Mouse (Mus musculus) right cerebral cortex, adult 2 months (tissue): ENCODE results near the gene Gm28308.

Experiments
- DNase-seq, 2 experiments: peaks; one replicate each; pipeline ENCODE4 v3.0.0; 2021 to 2022; ENCODE audit warnings: low spot score in 2 of 2

The Gm28308 gene

DNA sequence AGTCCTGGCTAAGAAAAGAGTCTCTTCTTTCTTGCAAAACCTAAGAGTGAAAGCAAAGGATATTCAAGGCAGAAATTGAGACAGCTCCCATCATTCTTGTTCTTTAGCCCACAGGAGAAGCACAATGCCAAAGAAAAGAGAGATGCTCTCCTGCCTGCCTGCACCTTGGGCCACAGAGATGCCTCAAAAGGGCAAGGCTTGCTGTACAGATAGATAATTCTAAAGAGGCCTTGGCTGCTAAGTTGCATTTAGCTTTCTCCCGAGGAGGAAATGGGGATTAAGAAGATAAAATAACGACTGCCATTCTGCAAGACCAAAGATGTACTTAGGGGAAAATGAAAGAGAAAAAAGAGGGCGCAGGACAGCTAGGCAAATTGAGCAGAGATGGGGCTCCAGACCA is 33.8 kb upstream of the Gm28308 start:
- DNase-seq: no peak

DNA sequence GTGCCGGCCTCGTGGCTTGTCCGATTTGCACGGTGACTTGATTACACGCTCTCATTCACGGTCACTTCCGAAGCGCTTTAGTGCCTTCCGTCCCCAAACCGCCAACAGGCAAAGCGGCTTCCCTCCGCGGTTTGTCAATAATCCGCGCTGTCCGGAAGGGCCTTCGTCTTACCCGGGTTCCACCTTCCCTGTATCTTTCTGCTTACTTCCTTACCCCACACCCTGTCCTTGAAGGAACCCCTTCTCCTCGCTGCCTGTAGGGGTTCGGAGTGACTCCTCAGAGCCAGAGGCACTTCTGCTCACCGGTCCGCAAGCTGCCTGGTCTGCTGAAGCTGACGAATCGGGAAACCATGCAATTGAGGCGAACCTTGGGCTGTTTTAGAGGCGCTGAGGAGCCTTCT is 33.3 kb upstream of the Gm28308 start:
- no peak for DNase-seq

DNA sequence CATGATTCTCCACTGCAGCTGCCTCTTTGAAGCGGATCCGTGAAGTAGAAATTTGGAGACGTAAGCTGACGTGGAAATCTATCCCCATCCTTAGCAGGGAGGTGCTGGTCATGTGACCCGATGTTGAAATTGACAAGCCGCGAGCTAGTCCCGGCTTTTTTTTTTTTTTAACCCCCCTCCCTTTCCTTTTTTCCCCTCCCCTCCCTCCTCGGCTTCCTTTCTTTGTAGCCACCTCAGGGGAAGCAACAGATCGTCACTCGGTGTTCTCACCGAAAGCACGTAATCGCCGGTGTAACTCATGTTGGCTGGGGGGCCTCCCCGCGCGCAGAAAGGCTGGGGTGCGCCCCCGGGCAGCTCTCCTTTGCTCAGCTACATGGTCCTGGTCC is 32.6 kb upstream of the Gm28308 start, which contains the start of gene Hoxa11:
Gene Hoxa11, minus strand, starts transcription at position 54 of the 386 bp plus-strand sequence.
- DNase-seq: no peak

DNA sequence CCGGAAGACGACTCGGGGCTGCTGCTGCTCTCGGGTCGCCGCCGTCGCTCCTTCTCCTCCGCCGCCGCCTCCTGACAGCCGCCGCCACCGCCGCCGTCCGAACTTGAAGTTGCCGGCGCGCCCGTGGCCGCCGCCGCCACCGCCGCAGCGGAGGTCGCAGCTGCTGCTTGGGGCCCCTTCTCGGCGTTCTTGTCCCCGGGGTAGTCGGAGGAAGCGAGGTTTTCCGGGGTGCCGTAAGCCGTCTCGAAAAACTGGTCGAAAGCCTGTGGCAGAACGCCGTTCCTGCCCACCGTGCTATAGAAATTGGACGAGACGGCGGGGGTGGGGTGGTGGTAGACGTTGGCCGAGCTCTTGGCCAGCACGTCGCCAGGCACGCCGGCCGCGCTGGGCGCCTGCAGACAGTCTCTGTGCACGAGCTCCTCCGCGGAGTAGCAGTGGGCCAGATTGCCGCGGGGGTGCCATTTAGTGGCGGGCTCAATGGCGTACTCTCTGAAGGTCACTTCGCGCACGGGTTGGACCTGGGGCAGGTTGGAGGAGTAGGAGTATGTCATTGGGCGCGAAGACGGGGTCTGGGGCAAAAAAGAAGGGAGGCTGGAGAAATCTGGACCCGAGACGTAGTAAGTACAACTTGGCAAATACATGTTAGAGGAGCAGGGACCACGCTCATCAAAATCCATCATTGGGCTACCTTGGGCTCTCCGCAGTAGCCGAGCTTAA is 32.1 kb upstream of the Gm28308 start:
- DNase-seq: no peak

DNA sequence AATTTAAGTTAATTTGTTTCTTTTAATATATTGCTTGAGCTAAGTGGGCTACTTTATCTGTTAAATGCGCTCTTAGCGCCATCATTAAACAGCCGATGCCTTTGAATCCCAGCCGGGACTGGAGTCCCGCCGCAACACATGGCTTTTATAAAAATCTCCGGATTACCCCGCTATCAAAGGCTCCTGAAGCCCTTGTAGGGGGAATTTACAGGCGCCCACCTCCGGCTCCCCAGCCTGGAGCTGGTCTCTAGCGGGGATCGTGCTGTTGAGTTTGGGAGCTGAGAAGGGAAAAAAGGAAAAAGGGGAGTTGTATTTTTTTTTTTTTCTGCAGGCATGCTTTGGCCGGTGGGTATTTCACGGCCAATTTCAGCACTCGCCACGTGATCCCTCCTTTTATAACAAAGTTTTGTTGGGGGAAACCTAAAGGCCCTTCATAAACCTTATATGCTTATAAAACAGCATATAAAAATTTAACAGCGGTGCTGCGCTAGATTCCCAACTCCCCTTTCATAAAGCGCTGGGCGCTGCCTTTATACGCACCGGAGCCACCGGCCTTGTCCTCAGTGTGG is 31.4 kb upstream of the Gm28308 start:
- no peak for DNase-seq

DNA sequence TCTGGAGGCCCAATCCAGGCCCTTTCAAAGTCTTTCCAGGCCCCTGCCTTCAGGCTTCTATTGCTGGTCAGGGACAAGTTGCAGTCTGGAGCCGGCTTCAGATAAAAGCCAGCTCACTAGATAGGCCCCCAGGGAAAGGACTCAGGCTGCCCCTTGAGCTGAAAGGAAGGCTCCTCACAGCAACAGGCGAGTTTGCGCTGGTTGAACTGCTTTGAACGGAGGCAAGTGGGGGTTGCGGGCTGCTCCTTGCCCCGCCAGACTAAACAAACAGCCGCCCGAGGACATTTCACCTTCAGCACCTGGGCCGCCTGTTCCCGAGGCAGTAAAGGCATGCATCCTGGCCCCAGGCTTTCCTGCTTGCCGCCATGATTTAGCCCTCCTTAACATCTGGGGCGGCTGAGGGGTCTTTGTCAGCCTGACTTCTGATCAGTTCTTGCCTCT is 30.6 kb upstream of the Gm28308 start:
- DNase-seq: no peak

DNA sequence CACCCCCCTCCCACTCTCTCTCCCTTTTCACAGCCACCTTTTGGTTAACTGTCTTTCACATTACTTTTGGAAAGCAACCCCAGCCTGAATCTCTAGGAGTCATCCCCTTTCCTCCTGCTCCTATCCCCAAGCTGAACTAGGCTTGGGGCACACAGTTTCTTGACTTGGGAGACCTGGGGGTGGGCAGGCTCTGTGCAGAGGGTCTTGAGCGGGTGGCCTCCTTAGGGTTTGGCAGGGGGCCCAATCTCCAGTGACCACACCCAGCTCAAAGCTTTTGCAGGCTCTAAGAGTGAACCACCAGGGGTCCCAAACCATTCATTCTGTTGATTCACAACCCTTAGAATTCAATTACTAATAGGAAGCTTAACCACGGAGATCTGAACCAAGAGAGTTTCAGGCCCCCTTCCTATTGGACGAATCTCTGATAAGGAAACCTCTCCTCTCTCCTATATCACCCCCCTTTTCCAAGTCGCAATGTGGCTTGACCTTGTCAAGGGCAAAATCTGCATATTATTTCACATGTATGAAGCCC is 29.7 kb upstream of the Gm28308 start:
- no peak for DNase-seq

DNA sequence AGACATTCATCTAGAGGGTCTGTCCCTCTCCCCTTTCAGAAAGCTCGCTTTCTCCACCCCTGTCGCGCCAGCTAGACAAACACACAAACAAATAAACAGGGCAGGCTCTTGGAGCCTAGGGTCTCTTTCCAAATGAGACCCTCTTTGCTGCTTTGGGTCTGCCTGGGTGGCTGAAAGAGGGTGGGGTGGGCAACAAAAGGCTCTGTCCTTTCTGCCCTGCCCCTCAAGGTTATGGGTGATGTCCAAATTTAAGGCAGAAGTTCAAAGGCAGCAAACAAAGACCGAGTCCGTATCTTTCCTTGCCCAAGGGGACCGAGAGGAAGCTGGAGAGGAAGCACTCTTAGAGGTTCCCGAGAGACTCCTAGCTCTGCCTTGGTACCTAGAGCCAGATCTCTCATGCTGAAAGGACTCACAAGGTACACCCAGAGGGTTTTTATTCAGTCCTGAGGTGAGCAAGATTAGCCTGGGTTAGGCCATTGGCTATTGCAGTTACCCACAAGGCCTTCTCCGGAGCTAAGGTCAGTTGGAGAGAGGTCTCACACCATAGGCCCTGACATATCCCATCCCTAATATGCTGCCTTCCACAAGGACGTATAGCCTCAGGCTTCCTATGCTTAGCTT is 28.0 kb upstream of the Gm28308 start:
- DNase-seq: no peak

DNA sequence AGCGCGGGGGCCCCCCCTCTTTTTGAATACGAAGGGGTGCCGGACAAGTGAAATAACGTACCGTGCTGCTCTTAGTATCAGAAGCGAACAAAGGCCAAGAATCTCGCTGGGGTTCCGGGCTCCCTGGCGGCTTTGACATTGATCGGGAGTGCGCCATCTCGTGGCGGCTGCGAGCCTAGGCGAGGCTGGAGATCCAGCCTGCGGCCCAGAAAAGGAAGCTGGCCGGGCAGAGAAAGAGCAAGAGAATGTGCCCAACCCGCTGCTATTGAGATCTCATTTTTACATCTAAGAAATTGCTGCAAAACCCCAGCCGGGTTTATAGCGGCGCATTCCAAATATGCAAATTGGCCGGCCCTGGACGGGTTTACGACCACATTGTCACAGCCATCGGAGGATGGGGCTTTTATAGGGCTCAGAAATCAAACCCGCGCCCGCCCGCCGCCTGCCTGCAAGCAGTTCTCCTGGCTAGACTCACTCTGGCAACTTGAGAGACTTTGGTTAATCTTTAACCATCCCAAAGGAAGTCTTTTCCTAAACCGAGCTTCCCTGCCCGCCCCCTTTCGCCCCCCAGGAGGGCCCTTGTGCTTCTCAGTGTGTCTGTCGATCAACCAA is 27.4 kb upstream of the Gm28308 start, which contains the start of gene Hoxa10:
Gene Hoxa10, minus strand, starts transcription at position 466 of the 612 bp plus-strand sequence.
- DNase-seq: no peak

DNA sequence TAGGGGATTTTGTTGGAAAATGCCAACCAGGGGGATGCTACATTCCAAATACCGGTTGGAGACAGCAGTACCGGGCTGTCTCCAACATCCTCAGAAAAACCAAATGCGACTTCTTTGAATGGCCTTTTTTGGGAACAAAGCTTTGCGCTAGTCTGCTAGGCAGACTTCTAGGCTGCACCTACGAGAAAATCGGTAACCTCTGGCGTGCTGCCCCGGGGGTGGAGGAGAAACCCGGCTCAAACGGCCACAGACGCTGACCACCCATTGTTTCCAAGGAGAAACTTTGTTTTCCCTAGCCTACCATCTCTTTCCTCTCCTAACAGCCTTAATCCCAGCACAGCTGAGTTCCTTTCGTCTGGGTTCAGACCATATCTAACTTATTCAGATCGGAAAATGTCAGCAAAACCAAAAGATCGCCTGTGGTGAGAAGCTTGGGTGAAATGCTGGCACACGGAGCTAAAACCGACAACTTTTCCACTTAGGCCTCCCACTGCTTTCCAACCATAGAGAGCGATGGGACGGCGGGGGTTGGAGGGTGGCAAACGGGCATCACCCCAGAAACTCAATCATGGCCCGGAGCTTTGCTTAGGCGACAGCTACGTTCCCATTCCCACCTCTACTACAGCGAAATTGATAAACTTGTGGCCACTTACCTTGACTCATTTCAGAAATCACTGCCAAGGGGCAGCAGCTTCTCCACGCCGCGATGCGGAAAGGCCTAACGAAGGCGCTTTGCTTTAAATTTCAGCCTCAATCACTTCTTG is 26.7 kb upstream of the Gm28308 start:
- DNase-seq: no peak

DNA sequence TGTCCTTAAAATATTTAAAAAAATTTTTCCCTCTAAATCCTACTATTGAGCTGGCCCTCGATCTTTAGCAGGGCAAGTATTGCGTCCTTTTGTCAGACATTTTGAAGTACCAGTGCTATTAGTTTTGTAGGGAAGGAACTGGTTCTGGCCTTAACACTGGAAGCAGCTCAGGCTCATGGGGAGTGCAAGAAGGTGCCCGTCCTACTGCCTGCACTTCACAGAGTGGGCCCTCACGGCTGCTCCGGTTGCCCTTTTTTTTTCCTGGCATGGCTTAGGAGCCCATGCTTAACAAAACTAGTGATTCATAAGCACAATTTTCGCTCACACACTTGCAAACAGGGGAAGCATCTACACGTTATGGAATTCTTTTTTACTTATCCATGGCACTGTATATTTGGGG is 25.8 kb upstream of the Gm28308 start:
- DNase-seq: no peak

DNA sequence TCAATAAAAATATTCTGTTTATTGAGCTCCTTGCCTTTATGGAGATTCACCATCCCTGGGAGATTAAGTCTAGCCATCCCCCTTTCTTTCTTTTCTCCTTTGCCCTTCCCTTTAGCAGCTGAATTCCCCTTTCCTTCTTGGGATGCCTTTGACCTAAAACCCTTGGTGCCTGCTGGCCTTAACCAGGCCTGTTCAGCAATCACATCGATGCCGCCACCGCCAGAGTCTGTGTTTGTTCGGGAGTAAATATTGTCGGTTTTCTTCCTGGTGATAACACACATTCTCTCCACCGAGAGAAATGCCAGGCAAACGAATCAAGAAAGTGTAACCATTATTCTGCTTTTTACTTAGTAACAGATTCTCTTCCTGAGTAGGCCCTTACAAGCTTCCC is 25.0 kb upstream of the Gm28308 start:
- DNase-seq: no peak

DNA sequence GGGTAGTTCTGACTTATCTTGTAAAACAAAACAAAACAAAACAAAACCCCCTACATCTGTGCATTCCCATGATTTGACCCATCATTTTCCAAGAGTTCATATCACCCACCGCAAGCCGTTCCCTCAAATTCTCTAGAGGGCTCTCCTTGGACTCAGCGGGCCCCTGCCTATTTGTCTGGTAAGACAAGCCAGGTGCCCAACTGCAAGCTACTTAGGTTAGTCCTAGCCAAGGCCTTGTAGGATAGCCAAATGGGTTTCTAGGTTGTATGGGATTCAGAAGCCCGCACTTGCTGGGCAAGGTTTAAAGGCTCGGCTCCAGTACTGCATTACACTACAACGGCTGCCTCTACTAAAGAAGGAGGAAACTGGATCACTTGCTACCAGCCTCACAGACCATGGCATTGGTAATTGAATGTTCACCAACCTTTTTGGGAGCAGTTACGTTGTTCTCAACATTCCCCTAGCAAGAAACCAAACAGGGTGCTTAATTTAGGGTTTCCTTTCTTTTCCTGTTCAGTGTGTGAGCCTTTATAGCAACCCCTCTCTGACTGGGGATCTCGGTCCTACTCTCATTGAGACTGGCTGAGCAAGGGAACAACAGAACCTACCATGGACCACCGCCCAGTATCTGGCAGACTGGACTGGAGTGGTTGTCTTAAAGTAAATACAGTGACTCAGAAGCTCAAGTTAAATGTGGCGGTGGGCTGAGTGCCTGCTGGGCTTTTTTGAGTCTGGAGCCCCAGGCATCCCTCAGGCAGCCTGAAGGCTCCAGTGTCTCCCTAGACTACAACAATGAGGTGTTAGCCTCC is 24.4 kb upstream of the Gm28308 start:
- no peak for DNase-seq

DNA sequence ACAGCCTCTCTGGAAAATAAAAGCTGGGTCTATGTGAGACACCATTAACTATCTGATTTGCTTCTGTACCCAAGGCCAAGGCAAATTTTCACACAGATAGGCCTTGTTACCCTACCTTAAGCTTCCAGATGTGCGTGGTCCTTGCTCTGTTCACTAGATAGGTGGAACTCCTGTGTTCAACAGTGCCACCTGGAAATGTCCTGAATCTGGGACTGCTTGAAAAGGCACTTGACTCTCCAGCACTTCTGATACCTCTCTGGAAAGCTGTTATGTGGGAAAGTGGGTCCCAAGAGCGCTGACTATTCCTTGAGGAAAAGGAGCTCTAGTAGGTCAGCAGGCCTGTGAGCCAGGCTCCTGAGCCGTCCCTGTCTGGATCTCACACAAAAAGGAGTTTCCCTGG is 23.7 kb upstream of the Gm28308 start:
- no peak for DNase-seq

DNA sequence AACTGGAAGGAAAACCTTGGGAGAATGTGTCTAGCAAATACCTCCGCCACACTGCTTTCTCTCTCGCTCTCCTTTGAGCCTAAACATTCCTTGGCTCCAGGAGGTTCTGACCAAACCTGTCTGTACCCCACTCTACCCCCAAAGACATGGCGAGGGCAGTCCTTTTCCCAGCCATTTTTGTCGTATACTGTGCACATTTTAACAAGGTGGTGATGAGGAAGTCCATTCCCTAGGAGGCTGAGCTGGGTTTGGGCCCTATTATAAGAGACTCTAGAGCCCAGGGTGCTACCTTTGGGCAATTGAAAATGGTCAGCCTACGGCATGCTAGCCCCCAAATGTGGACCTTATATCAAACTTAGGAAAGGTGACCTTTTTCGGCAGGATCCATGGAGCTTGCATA is 22.7 kb upstream of the Gm28308 start:
- DNase-seq: no peak

DNA sequence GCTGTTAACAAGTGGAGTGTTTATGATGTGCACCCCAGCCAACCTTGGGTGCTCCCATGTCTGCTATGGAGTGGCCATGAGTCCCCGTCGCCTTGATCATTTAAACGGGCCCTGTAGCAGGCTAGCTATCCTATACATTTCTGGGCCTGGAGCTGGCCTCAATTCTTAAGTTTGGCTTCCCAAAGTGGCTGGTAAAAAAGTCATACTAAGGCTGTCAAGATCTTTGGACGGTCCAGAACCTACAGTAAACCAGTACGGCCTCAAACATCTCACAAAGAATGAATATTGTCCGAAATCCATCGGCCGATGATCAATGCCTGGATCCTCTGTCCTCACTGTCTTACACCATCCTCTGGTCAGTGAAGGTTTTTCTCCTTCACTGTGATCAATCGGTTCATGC is 22.1 kb upstream of the Gm28308 start:
- no peak for DNase-seq

DNA sequence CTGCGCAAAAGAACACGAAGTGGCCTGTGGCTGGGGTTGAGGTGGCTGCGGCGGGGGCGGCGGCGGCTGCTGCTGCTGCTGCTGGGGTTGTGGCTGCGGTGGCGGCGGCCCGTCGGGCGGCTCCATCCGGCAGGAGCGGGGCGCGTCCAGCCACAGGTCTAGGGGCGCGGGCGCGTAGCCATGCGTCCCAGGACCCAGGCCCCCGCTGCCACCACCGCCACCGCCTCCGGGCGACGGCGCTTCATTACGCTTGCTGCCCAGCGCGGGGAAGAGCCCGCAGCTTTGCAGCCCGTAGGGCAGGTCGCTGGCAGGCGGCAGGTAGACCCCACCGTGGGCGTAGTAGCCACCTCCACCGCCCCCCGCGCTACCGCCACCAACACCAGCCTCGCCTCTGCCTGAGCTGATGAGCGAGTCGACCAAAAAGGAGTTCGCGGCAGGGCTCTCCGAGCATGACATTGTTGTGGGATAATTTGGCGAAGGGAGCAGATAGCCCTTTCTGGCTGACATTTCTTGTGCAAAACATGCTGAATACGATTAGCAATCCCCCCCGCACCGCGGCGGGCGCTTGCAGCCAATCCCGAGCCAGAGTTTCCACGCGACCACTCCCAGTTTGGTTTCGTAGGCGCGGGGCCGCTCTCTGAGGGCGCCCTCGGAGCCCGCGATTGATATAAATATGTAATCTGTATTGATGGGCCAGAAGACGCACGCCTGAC is 21.4 kb upstream of the Gm28308 start:
- DNase-seq: no peak

DNA sequence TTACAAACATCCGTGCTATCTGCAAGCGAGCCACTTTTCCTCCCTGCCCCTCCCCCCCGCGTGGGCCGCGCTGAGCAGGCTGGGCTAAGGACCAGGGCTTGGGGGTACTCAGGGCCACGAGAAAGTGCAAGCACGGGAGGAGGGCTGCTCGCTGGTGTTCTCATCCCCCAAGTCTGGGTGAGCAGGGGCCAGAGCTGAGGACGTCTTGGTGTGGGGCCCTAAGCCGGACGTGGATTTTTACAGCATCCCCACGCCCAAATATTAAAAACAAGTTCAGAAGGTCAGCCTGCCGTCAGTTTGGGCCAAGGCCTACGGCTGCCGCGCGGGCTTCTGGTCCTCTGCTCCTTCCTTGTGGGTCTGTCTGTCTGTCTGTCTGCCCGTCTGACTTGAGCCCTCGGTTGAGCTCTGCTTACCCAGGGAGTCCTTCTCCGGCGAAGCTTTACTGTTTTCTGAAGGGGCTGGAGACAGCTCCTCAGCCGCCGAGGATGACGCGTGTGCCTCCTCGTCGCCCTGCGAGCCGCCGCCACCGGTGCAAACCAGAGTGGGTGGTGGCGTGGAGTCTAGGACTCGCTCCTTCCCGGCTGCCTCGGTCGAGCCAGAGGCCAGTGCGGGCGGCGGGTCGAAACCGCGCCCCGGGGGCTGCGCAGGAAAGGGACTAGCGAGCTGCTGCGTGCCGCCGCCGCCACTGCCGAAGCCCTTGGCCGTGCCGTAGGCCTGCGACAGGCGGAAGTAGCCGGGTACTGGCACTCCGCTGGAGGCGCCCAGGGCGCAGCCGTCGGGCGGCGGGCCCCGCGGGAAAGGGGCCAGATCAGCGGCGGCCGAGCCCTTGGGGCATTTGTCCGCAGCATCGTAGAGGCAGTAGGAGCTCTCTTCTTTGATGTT is 20.6 kb upstream of the Gm28308 start:
- DNase-seq: no peak

DNA sequence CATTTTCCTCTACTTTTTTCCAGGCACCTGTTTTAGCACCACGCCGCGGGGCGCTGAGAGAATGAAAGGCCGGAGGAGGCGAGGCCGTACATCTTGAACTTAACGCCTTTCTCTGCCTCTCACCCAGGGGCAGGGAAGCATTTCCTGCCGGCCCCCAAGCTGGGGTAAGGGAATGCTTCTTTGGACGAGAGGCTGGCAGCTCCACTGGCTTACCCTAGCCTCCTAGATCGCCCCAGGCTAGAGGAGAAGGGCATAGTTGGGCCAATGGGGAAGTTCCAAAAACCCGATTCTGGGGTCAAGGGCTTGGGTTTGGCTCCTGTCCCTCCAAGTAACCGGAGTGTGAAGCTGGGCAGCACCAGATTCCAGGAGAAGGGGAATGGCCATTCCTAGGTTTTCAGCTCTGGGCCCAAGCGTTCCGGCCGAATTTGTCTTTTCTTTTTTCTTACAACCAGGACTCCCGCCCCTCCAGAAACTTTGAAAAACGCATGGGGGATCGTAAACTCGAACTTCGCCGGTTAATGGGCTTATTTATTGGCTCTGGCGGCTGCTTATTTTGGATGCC is 19.9 kb upstream of the Gm28308 start:
- no peak for DNase-seq
